Mouse (Mus musculus) spleen, adult 2 months (tissue): Measurements from ENCODE around the gene Rasal2.

Source experiments
- CTCF ChIP-seq: fragments of 200-500 bp; IDR thresholded peaks from 2 replicates; pipeline ENCODE4 v1.5.1; 2011; ENCODE audit warnings: mild to moderate bottlenecking, inconsistent platforms; ENCODE audit not compliant: insufficient read depth, insufficient read length, insufficient replicate concordance; ENCODE audit errors: extremely low read depth
- POLR2A ChIP-seq: fragments of 200-500 bp; IDR thresholded peaks from 2 replicates; pipeline ENCODE4 v1.6.1; 2011; ENCODE audit warnings: low read depth, low read length, inconsistent platforms

GRCm38 (mm10) chr1:157334834-157335233, 77.6 kb downstream of the Rasal2 start:
- TF ChIP-seq CTCF: no peak
- TF ChIP-seq POLR2A: no peak
